Mouse (Mus musculus) heart, adult 2 months (tissue): Measurements from ENCODE around the gene Slc13a2. TPM values are rescaled to one million over a fixed set of nuclear protein-coding genes. Genes with fewer than 3 reads are reported as not detected.
A peak's percentile ranks its signal among the peaks of the same experiment; 100 is the strongest.

ENCODE experiments used
- DNase-seq, 2 experiments: peaks; one replicate each; pipeline ENCODE4 v3.0.0; 2021
- H3K27ac ChIP-seq: fragments of 200-600 bp; 2 replicates; pipeline ENCODE4 v1.8.1; 2022
- H3K27me3 ChIP-seq: fragments of 200-500 bp; 2 replicates; pipeline ENCODE4 v1.6.1; 2012; ENCODE audit warnings: mild to moderate bottlenecking, low read length, inconsistent platforms, mixed read lengths; ENCODE audit not compliant: control insufficient read depth, insufficient read depth
- H3K36me3 ChIP-seq: fragments of 200-500 bp; 2 replicates; pipeline ENCODE4 v1.6.1; 2012; ENCODE audit warnings: low read length, inconsistent platforms; ENCODE audit not compliant: control insufficient read depth, insufficient read depth
- H3K4me1 ChIP-seq: fragments of 200-500 bp; 2 replicates; pipeline ENCODE4 v1.6.1; 2011; ENCODE audit warnings: low read length; ENCODE audit not compliant: control insufficient read depth, insufficient read depth
- H3K4me3 ChIP-seq: fragments of 200-600 bp; 2 replicates; pipeline ENCODE4 v1.8.1; 2022
- H3K79me2 ChIP-seq: fragments of 200-500 bp; replicated peaks from 2 replicates; pipeline ENCODE4 v1.6.1; 2012; ENCODE audit warnings: mild to moderate bottlenecking, inconsistent platforms, low read length, moderate library complexity, mixed read lengths; ENCODE audit not compliant: control insufficient read depth, insufficient read depth
- H3K9ac ChIP-seq: fragments of 200-500 bp; 2 replicates; pipeline ENCODE4 v1.6.1; 2012; ENCODE audit warnings: low read depth, mild to moderate bottlenecking, control low read depth, inconsistent platforms, low read length, mixed read lengths
- CTCF ChIP-seq: fragments of 200-600 bp; IDR thresholded peaks from 2 replicates; pipeline ENCODE4 v1.8.1; 2022; ENCODE audit warnings: antibody characterized with exemption, mild to moderate bottlenecking, moderate library complexity
- EP300 ChIP-seq: fragments of 200-500 bp; IDR thresholded peaks from 2 replicates; pipeline ENCODE4 v1.6.1; 2011; ENCODE audit warnings: low read depth, low read length, control low read depth; ENCODE audit not compliant: insufficient read depth
- POLR2A ChIP-seq: fragments of 200-500 bp; IDR thresholded peaks from 2 replicates; pipeline ENCODE4 v1.6.1; 2011; ENCODE audit warnings: mild to moderate bottlenecking, low read depth, low read length, control low read depth; ENCODE audit not compliant: insufficient read depth
- WGBS: fragments of 180-500 bp; shearing (Covaris S2); methylation state at CpG from one replicate; pipeline ENCODE4 v1.1.7; 2018; 5-methylcytosine and 5-hydroxymethylcytosine counted together
- intact Hi-C: fragments of 180-260 bp; cut with DNase I; formaldehyde crosslinking; loops from one replicate; pipeline ENCODE4 v1.15.1; 2025
- long read RNA-seq: library from polyadenylated mRNA; stranded (forward); transcript quantifications from one replicate; pipeline ENCODE4 v2.0.0, GENCODE M21; 2021
- polyA plus RNA-seq: library from polyadenylated mRNA; depleted of rRNA; stranded (reverse); fragments of >200 nt; gene quantifications from 2 replicates; pipeline ENCODE4 v1.2.3, GENCODE M21; 2012; rRNA removed
- total RNA-seq, 2 experiments: library from RNA; stranded (reverse); gene quantifications; 2 replicates each; pipeline ENCODE4 v1.2.3; 2021

Gene Slc13a2
- total RNA-seq (not detected), polyA plus RNA-seq (0.23 TPM in 1 of 2 replicates, not detected in the other)
- long read RNA-seq: 0 reads

DNA sequence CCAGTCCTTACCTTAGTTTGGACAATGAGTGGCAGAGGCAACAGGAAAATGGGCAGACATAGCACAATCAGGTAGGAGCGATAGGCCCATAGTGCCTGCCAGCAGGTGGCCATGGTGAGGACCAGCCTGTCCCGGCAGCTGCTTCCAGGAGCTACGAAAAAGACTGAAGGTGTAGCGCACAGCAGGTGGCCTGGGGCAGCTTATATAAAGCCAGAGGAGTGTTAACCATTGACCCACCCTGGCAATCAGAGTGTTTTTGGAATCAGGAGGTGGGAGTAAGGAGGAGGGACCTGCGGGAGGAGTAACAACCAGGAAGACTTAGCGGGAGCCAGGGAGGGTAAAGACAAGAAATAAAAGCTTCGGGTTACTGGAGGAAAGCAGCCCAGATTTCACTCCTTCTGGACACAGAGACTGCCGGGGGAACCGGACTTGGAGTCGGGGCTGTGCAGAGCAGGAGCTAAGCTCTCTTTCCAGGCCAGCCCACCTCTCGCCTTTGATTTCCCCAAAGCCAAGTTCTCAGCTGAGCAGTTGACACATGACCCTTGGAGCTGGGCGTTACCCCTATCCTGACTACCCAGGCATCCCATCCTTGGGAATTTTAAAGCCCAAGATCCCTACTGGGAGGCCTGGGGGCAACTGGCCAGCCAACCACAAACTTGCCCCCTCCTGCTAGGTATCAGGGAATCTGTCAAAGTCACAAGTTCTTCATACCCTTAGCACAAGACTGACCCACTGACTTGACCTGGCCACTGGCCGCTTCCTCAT lies at the start of gene Slc13a2:
Slc13a2 (minus strand) TSS at position 163 of the 765 bp plus-strand sequence.
- Histone ChIP-seq H3K4me3 (no peak within 1 kb of the TSS), H3K27me3 (peaks cover 3% of the 10 kb centered on the region; the same call in 1 of the 2 replicates), H3K27ac (no peak within 1 kb of the TSS), H3K36me3 (no peaks in the 10 kb centered on the region), H3K9ac (no peak within 1 kb of the TSS), H3K79me2 (no peaks in the 10 kb centered on the region), H3K4me1 (no peaks in the 10 kb centered on the region; the same call in 1 of the 2 replicates)
- no peak for TF ChIP-seq EP300
- intact Hi-C loops: no loop called here
- DNase-seq: no peak
- WGBS: 26% methylated on average over 13 of the region's 13 CpGs

DNA sequence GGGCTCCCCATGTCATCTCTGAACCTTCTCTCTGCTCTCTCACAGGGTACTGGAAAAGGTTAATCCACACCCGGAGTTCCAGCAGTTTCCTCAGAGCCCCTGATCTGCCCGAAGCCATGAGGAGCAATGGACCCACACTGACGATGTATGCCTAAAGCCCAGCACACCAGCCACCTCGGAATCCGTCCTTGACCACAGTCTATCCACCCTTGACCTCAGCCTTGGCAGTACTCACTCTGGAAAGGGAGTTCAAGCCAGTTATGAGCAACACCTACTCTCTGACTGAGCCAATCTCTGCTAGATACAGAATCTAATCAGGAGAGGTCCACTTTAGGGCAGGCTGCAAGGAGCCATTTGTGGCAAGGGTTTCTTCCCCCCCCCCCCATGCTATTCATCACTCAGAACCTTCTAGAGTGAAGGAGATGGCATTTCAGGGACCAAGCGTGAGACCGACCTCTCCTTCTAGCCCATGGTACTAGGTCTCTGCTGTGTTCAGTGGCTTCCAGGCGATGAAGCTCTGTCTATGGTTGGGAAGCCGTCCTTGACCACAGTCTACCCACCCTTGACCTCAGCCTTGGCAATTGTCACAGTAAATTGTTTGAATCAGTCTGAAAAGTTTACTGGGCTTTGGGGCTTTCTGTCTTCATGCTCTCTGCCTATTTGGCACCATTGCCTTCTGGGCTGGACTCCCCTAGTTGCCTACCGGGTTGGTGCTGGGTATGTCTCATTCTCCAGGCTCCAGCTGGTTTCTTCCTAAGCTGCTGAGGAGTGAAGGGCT lies 49.5 kb upstream of the Slc13a2 start:
- Histone ChIP-seq H3K27me3 (no peaks in the 10 kb centered on the region), H3K4me3 (no peak overlapping the region), H3K9ac (no peak overlapping the region), H3K36me3 (no peaks in the 10 kb centered on the region), H3K79me2 (no peaks in the 10 kb centered on the region), H3K27ac (no peak overlapping the region), H3K4me1 (no peaks in the 10 kb centered on the region)
- no peak for DNase-seq
- intact Hi-C loops: no loop called here
- TF ChIP-seq POLR2A: no peak
- TF ChIP-seq CTCF: no peak
- no peak for TF ChIP-seq EP300
- 90% methylated on average over 10 of the region's 10 CpGs for WGBS

DNA sequence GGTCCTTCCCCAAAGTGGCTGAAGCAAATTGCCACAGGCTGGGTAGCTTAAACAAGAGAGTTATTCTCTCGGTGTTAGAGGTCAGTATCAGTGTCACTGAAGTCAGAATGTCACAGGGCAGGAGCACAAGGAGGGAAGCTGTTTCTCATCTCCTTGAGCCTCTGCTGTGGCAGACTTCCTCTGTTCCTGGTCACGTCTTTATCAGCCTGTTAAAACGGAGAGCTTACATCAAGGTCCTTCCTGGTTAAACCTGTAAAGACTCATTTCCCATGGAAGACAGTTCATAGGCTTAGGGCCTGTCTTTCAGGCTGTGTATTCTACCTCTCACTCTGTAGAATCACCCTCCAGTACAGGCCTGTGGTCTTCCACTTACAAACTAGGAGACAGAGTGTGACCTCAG lies 45.9 kb upstream of the Slc13a2 start:
- TF ChIP-seq CTCF (no peak), POLR2A (no peak), EP300 (no peak)
- Histone ChIP-seq H3K36me3 (no peaks in the 10 kb centered on the region), H3K79me2 (no peaks in the 10 kb centered on the region), H3K9ac (no peak overlapping the region), H3K4me1 (peaks cover 2% of the 10 kb centered on the region; the same call in 1 of the 2 replicates), H3K27me3 (no peaks in the 10 kb centered on the region), H3K4me3 (no peak overlapping the region), H3K27ac (no peak overlapping the region)
- intact Hi-C loops: no loop called here
- DNase-seq: no peak
- 42% methylated on average over 3 of the region's 3 CpGs for WGBS

DNA sequence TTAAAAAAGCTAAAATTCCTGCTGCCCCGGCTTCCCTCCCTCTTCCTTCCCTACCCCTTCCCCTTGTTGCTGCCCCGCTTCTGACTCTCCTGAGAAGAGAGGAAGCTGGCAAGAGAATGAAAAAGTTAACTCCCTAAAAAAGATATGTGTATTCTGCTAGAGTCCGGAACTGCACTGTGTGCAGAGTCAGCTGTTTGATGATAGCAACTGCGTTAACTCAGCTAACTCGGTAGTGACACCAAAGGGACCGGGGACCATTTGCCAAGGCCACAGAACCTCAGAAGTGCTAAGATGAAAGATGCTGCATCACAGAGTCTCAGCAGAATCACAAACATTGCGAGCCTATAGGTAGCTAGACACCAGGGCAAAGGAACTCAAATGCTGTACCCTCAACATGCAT lies 45.5 kb upstream of the Slc13a2 start:
- Histone ChIP-seq H3K27ac (no peak overlapping the region), H3K79me2 (no peaks in the 10 kb centered on the region), H3K27me3 (no peaks in the 10 kb centered on the region), H3K9ac (no peak overlapping the region), H3K4me3 (no peak overlapping the region), H3K4me1 (peaks cover 2% of the 10 kb centered on the region; the same call in 1 of the 2 replicates), H3K36me3 (no peaks in the 10 kb centered on the region)
- 43% methylated on average over 7 of the region's 7 CpGs for WGBS
- TF ChIP-seq CTCF: no peak
- TF ChIP-seq POLR2A: no peak
- TF ChIP-seq EP300: no peak
- intact Hi-C loops: no loop called here
- DNase-seq: no peak

DNA sequence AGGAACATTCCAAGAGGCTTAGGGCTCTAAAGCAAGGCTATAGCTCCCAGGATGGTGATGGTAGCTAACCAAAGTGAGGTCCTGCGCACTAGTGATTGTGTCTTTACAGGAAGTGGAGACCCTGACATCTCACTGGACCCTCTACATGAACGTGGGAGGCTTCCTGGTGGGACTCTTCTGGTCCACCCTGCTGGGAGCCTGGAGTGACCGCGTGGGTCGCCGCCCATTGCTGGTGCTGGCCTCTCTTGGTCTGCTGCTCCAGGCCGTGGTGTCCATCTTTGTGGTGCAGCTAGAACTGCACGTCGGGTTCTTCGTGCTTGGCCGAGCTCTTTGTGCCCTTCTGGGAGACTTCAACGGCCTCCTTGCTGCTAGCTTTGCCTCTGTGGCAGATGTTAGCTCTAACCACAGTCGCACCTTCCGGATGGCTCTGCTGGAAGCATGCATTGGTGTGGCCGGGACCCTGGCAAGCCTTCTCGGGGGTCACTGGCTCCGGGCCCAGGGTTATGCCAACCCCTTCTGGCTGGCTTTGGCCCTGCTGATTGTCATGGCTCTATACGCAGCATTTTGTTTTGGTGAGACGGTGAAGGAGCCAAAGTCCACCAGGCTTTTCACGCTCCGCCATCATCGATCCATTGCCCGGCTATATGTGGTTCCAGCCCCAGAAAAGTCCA lies 44.4 kb upstream of the Slc13a2 start:
- DNase-seq: no peak

More for the DNA sequence above, 44.4 kb upstream of the Slc13a2 start:
- Histone ChIP-seq H3K36me3 (no peaks in the 10 kb centered on the region), H3K4me3 (peak overlapping the region; percentile 82), H3K79me2 (no peaks in the 10 kb centered on the region), H3K9ac (no peak overlapping the region), H3K27ac (no peak overlapping the region), H3K27me3 (no peaks in the 10 kb centered on the region), H3K4me1 (peaks cover 2% of the 10 kb centered on the region; the same call in 1 of the 2 replicates)
- TF ChIP-seq POLR2A: no peak
- TF ChIP-seq EP300: no peak
- no peak for TF ChIP-seq CTCF
- WGBS: 73% methylated on average over 23 of the region's 23 CpGs
- intact Hi-C loops: no loop called here
